ENCODE assay signal across 8 mouse cellular contexts in the genomic region with DNA sequence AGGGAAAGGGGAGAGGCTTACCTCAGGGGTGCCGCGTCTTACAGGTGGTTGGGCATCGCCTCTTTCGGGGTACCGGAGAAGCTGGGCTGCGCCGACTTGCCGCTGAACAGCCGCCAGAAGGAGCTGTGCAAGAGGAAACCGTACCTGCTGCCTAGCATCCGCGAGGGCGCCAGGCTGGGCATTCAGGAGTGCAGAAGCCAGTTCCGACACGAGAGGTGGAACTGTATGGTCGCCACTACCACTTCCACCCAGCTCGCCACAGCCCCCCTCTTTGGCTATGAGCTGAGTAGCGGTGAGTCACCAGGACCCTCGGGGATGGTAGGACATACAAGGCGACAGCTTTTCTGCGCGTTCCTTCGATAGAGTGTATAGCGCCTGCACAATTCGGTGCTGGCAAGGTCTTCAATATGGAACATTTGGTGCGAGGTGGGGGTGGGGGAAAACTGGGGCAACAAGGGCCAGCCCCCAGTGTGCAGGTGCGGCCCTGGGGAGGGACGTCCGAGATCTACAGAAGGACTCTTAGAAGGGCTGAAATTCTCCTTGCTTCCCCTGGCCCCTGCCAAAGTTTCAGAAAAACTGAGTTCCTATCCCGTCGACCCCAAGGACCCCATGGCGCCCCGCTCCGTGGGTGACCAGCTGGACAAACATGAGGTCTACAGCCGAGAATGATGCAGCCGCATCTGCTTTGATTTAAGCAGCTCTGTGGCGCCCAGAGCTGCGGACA. TPM values are rescaled to one million over a fixed set of nuclear protein-coding genes. Genes with fewer than 3 reads are reported as not detected.
DNase-seq lines count a peak whose midpoint lies in the region; ATAC-seq and TF ChIP-seq lines count a peak whose summit lies in the region.

No protein-coding gene starts in this region.

- no peaks in the 10 kb centered on the region for H3K9me3 ChIP-seq in heart, embryonic 11.5 days (replicated peaks; ENCODE audit: control insufficient read depth, low read length)
- no peaks in the 10 kb centered on the region for H3K9me3 ChIP-seq in embryonic facial prominence, embryonic 11.5 days (replicated peaks; ENCODE audit: control insufficient read depth, low read length)
- no peaks in the 10 kb centered on the region for H3K9me3 ChIP-seq in hindbrain, embryonic 12.5 days (replicated peaks)
- H3K9me3 ChIP-seq in liver, embryonic 14.5 days (ENCODE audit: control insufficient read depth, low read length) = no peaks in the 10 kb centered on the region
- no peaks in the 10 kb centered on the region for H3K9me3 ChIP-seq in neural tube, embryonic 13.5 days

- under 1% methylated on average over 38 of the region's 38 CpGs for WGBS in heart, embryonic 11.5 days (ENCODE audit: insufficient replicate concordance)
- WGBS in embryonic facial prominence, embryonic 11.5 days = under 1% methylated on average over 38 of the region's 38 CpGs
- 1% methylated on average over 38 of the region's 38 CpGs for WGBS in hindbrain, embryonic 12.5 days
- 1% methylated on average over 38 of the region's 38 CpGs for WGBS in liver, embryonic 14.5 days (ENCODE audit: insufficient replicate concordance)
- WGBS in neural tube, embryonic 13.5 days = under 1% methylated on average over 38 of the region's 38 CpGs

- H3K9ac ChIP-seq in heart, embryonic 11.5 days (ENCODE audit: low read depth, low read length) = peak overlapping the region; percentile 39; the same call in 1 of the 2 replicates
- no peak overlapping the region for H3K9ac ChIP-seq in embryonic facial prominence, embryonic 11.5 days (replicated peaks; ENCODE audit: low read length)
- H3K9ac ChIP-seq in hindbrain, embryonic 12.5 days = peak overlapping the region; percentile 24
- H3K9ac ChIP-seq in liver, embryonic 14.5 days (replicated peaks) = no peak overlapping the region
- peak overlapping the region; percentile 45 for H3K9ac ChIP-seq in neural tube, embryonic 13.5 days

- no peak overlapping the region for H3K27ac ChIP-seq in heart, embryonic 11.5 days (ENCODE audit: low read depth, low read length)
- no peak overlapping the region for H3K27ac ChIP-seq in embryonic facial prominence, embryonic 11.5 days (replicated peaks; ENCODE audit: low read depth, low read length)
- H3K27ac ChIP-seq in hindbrain, embryonic 12.5 days = no peak overlapping the region
- no peak overlapping the region for H3K27ac ChIP-seq in liver, embryonic 14.5 days
- H3K27ac ChIP-seq in neural tube, embryonic 13.5 days (replicated peaks) = no peak overlapping the region

- peak overlapping the region; percentile 83 for H3K4me2 ChIP-seq in heart, embryonic 11.5 days
- peak overlapping the region; percentile 52 for H3K4me2 ChIP-seq in embryonic facial prominence, embryonic 11.5 days (ENCODE audit: low read depth, low read length)
- H3K4me2 ChIP-seq in hindbrain, embryonic 12.5 days (replicated peaks) = peak overlapping the region; percentile 69
- peak overlapping the region; percentile 37 for H3K4me2 ChIP-seq in liver, embryonic 14.5 days (ENCODE audit: low read depth)
- H3K4me2 ChIP-seq in neural tube, embryonic 13.5 days = peak overlapping the region; percentile 69

- peaks cover 36% of the 10 kb centered on the region for H3K27me3 ChIP-seq in heart, embryonic 11.5 days (ENCODE audit: control insufficient read depth, insufficient read depth, low read length)
- H3K27me3 ChIP-seq in embryonic facial prominence, embryonic 11.5 days (ENCODE audit: control insufficient read depth, insufficient read depth, low read length) = peaks cover 4% of the 10 kb centered on the region; the same call in 1 of the 2 replicates
- peaks cover 59% of the 10 kb centered on the region for H3K27me3 ChIP-seq in hindbrain, embryonic 12.5 days
- peaks cover 33% of the 10 kb centered on the region for H3K27me3 ChIP-seq in liver, embryonic 14.5 days (ENCODE audit: control insufficient read depth, insufficient read depth, low read length)
- peaks cover 70% of the 10 kb centered on the region for H3K27me3 ChIP-seq in neural tube, embryonic 13.5 days

- no peak for DNase-seq in heart, postnatal 25 days (ENCODE audit: low spot score)
- DNase-seq in ES-CJ7 (ENCODE audit: low read depth, low spot score) = peak; percentile 37
- DNase-seq in embryonic facial prominence, embryonic 11.5 days (ENCODE audit: low spot score) = peak; percentile 70
- no peak for DNase-seq in liver, embryonic 14.5 days (ENCODE audit: low read depth in 3 of 3, low spot score in 3 of 3)

- peaks cover 10% of the 10 kb centered on the region; the same call in 1 of the 2 replicates for H3K4me1 ChIP-seq in heart, embryonic 11.5 days (ENCODE audit: control insufficient read depth, insufficient read depth, low read length)
- H3K4me1 ChIP-seq in embryonic facial prominence, embryonic 11.5 days (ENCODE audit: control insufficient read depth, insufficient read depth, low read length) = peaks cover 5% of the 10 kb centered on the region; the same call in 1 of the 2 replicates
- H3K4me1 ChIP-seq in hindbrain, embryonic 12.5 days = peaks cover 23% of the 10 kb centered on the region
- H3K4me1 ChIP-seq in liver, embryonic 14.5 days (replicated peaks; ENCODE audit: control insufficient read depth in 2 of 2, insufficient read depth in 2 of 2, low read length in 1 of 2) = no peaks in the 10 kb centered on the region
- H3K4me1 ChIP-seq in neural tube, embryonic 13.5 days (replicated peaks) = peaks cover 22% of the 10 kb centered on the region

- TF ChIP-seq EP300 in liver, embryonic 14.5 days (IDR thresholded peaks at IDR 0.05; ENCODE audit: low read depth) = no peak

- peak; percentile 15; the same call in 1 of the 2 replicates for TF ChIP-seq CTCF in liver, embryonic 14.5 days (IDR thresholded peaks at IDR 0.05; ENCODE audit: low read depth)

- H3K4me3 ChIP-seq in heart, embryonic 11.5 days (ENCODE audit: low read depth, low read length) = peak overlapping the region; percentile 45
- H3K4me3 ChIP-seq in embryonic facial prominence, embryonic 11.5 days (ENCODE audit: low read depth, low read length) = peak overlapping the region; percentile 23
- H3K4me3 ChIP-seq in hindbrain, embryonic 12.5 days = peak overlapping the region; percentile 37
- peak overlapping the region; percentile 10 to 11; a peak in 2 of 4 replicates for H3K4me3 ChIP-seq in liver, embryonic 14.5 days (ENCODE audit: insufficient read depth in 1 of 2, low read depth in 2 of 2, low read length in 2 of 2)
- H3K4me3 ChIP-seq in neural tube, embryonic 13.5 days = peak overlapping the region; percentile 38

- intact Hi-C loops in heart, postnatal 25 days (cut with DNase I) = no loop called here

- no peaks in the 10 kb centered on the region for H3K36me3 ChIP-seq in heart, embryonic 11.5 days (ENCODE audit: control insufficient read depth, insufficient read depth, low read length)
- H3K36me3 ChIP-seq in embryonic facial prominence, embryonic 11.5 days (replicated peaks; ENCODE audit: control insufficient read depth, insufficient read depth, low read depth, low read length) = no peaks in the 10 kb centered on the region
- H3K36me3 ChIP-seq in hindbrain, embryonic 12.5 days = no peaks in the 10 kb centered on the region
- no peaks in the 10 kb centered on the region for H3K36me3 ChIP-seq in liver, embryonic 14.5 days (replicated peaks; ENCODE audit: control insufficient read depth, insufficient read depth, low read depth)
- no peaks in the 10 kb centered on the region for H3K36me3 ChIP-seq in neural tube, embryonic 13.5 days

- peak; percentile 57; the same call in 1 of the 2 replicates for ATAC-seq in heart, embryonic 11.5 days (replicated peaks; ENCODE audit: insufficient number of reproducible peaks, low FRiP score, low TSS enrichment)
- peak; percentile 70 for ATAC-seq in embryonic facial prominence, embryonic 11.5 days (replicated peaks; ENCODE audit: insufficient number of reproducible peaks, low FRiP score, low TSS enrichment, low read depth)
- peak; percentile 77 for ATAC-seq in hindbrain, embryonic 12.5 days (ENCODE audit: low FRiP score)
- ATAC-seq in liver, embryonic 14.5 days (ENCODE audit: insufficient read depth) = no peak
- peak; percentile 85 for ATAC-seq in neural tube, embryonic 13.5 days (ENCODE audit: low read depth)
- ATAC-seq in erythroid progenitor cell, adult 5-6 weeks (replicated peaks; ENCODE audit: low FRiP score, poor library complexity, severe bottlenecking) = no peak

RNA-seq across cellular contexts. Expression of a gene that starts 0.9 kb away (rescaled TPM):
- polyA plus RNA-seq in heart, embryonic 11.5 days (2014; fragmentation: Nextera tagmentation; extraction: Ambion mirVana) = 0.93 and 1.0 TPM in 2 replicates
- under 1 TPM; 0.42 to 0.75 TPM for total RNA-seq in heart, postnatal 25 days (2021)
- 0.36 and 0.46 TPM in 2 replicates for polyA plus RNA-seq in embryonic facial prominence, embryonic 11.5 days (2014; fragmentation: Nextera tagmentation; extraction: Ambion mirVana)
- polyA plus RNA-seq in hindbrain, embryonic 12.5 days (2016; fragmentation: Nextera tagmentation; extraction: Ambion mirVana) = 0.74 and 0.93 TPM in 2 replicates
- polyA plus RNA-seq in liver, embryonic 14.5 days (2012; rRNA removed) = 0.04 TPM in 1 of 2 replicates, not detected in the other
- not detected in 2 replicates for polyA plus RNA-seq in liver, embryonic 14.5 days (2014; fragmentation: Nextera tagmentation; extraction: Ambion mirVana)
- 0.43 and 0.66 TPM in 2 replicates for polyA plus RNA-seq in neural tube, embryonic 13.5 days (2015; fragmentation: Nextera tagmentation; extraction: Ambion mirVana)
- total RNA-seq in erythroid progenitor cell, adult 5-6 weeks (2015; ENCODE audit: low replicate concordance) = not detected in 2 replicates
- not detected in 2 replicates for total RNA-seq in erythroid progenitor cell, adult 5-6 weeks (2017; ENCODE audit: low replicate concordance)

Comparison
In these comparisons a context has a peak if more than half of its experiments do, and no peak if none do; other contexts are left out.
1. ATAC-seq: peak in heart, embryonic 11.5 days (single experiment), embryonic facial prominence, embryonic 11.5 days (single experiment), hindbrain, embryonic 12.5 days (single experiment) and neural tube, embryonic 13.5 days (single experiment); none in liver, embryonic 14.5 days (single experiment) and erythroid progenitor cell, adult 5-6 weeks (single experiment).
2. H3K9ac ChIP-seq: peak in heart, embryonic 11.5 days (single experiment), hindbrain, embryonic 12.5 days (single experiment) and neural tube, embryonic 13.5 days (single experiment); none in embryonic facial prominence, embryonic 11.5 days (single experiment) and liver, embryonic 14.5 days (single experiment).
3. DNase-seq: peak in ES-CJ7 (single experiment) and embryonic facial prominence, embryonic 11.5 days (single experiment); none in heart, postnatal 25 days (single experiment) and liver, embryonic 14.5 days (0 of 3).
4. Peak in every context shown above with its lines, with median percentiles within 50 percentile points of each other: H3K4me2 ChIP-seq and H3K4me3 ChIP-seq.